Mouse (Mus musculus): ENCODE results near the gene Ube2l3. TPM values are rescaled to one million over a fixed set of nuclear protein-coding genes. Genes with fewer than 3 reads are reported as not detected.
A peak's percentile ranks its signal among the peaks of the same experiment; 100 is the strongest.

The Ube2l3 gene
- polyA plus RNA-seq, 1 experiment from 2014 or later = 313 TPM

DNA sequence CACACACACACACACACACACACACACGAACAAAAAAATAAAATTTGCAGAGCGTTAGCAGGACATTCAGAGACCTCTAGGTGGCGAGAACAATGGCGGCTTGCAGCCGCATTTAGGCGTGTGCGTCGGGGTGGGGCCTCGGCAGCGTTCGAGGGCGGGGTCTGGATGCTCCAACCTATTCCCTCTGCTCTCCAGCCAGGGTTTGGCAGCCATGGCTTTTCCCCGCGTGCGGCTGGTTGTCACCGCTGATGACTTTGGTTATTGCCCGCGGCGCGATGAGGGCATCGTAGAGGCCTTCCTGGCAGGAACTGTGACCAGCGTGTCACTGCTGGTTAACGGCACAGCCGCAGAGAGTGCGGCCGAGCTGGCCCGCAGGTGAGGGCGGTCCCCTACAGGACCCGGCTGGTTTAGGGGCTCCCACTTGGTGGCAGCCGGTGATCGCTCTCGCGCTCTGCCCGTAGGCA, 55.6 kb downstream of the Ube2l3 start, which contains the start of gene Ccdc116:
TSS of gene Ccdc116 (minus strand) at position 458 of the 464 bp plus-strand sequence.
- peak within 1 kb of the TSS; percentile 100 for H3K4me2 ChIP-seq
- H3K9ac ChIP-seq (ENCODE audit: low read depth, low read length) = peak within 1 kb of the TSS; percentile 70
- peaks cover 11% of the 10 kb centered on the region for H3K4me1 ChIP-seq (ENCODE audit: control insufficient read depth, insufficient read depth, low read length)
- peak; percentile 66 for ATAC-seq (replicated peaks; ENCODE audit: insufficient number of reproducible peaks, low FRiP score, low TSS enrichment)
- peak within 1 kb of the TSS; percentile 61 for H3K4me3 ChIP-seq (ENCODE audit: low read depth, low read length)
- under 1% methylated on average over 34 of the region's 34 CpGs for WGBS (ENCODE audit: insufficient replicate concordance)
- no peak within 1 kb of the TSS for H3K27ac ChIP-seq (ENCODE audit: low read depth, low read length)
- H3K27me3 ChIP-seq (ENCODE audit: control insufficient read depth, insufficient read depth, low read length) = peaks cover 3% of the 10 kb centered on the region; the same call in 1 of the 2 replicates
- H3K36me3 ChIP-seq (ENCODE audit: control insufficient read depth, insufficient read depth, low read length) = no peaks in the 10 kb centered on the region
- H3K9me3 ChIP-seq (replicated peaks; ENCODE audit: control insufficient read depth, low read length) = no peaks in the 10 kb centered on the region

DNA sequence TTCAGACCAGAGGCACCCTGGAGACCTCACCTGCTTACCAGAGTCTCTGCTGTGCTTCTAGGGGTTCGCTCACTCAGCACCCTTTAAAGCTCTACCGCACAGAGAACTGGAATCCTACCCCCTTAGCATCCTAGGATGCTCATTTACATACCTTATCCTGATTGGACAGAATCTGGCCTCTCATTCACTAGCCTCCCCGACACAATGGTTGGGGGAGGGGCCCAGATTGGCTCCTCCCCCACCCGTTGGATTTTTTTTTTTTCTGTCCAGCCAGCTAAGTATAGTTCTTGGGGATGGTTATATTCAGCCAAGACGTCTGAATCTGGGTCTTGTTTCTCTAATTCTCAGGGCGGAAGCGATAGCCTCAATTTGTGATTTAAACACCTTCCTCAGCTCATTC, 58.1 kb downstream of the Ube2l3 start, which contains the start of gene Ydjc:
TSS of gene Ydjc (plus strand) at position 283 of the 400 bp plus-strand sequence.
- Histone ChIP-seq H3K4me2 (no peak within 1 kb of the TSS), H3K4me3 (ENCODE audit: low read depth, low read length) (no peak within 1 kb of the TSS), H3K27me3 (ENCODE audit: control insufficient read depth, insufficient read depth, low read length) (peaks cover 3% of the 10 kb centered on the region; the same call in 1 of the 2 replicates), H3K9me3 (replicated peaks; ENCODE audit: control insufficient read depth, low read length) (no peaks in the 10 kb centered on the region), H3K4me1 (ENCODE audit: control insufficient read depth, insufficient read depth, low read length) (peaks cover 11% of the 10 kb centered on the region), H3K36me3 (ENCODE audit: control insufficient read depth, insufficient read depth, low read length) (no peaks in the 10 kb centered on the region), H3K27ac (ENCODE audit: low read depth, low read length) (no peak within 1 kb of the TSS), H3K9ac (ENCODE audit: low read depth, low read length) (no peak within 1 kb of the TSS)
- WGBS (ENCODE audit: insufficient replicate concordance) = 18% methylated on average over 7 of the region's 7 CpGs
- no peak for ATAC-seq (replicated peaks; ENCODE audit: insufficient number of reproducible peaks, low FRiP score, low TSS enrichment)

- H3K4me3 ChIP-seq (ENCODE audit: low read depth, low read length) = no peak overlapping the region
- no peaks in the 10 kb centered on the region for H3K27me3 ChIP-seq (ENCODE audit: control insufficient read depth, insufficient read depth, low read length)
- H3K27ac ChIP-seq (ENCODE audit: low read depth, low read length) = no peak overlapping the region
- ATAC-seq (replicated peaks; ENCODE audit: insufficient number of reproducible peaks, low FRiP score, low TSS enrichment) = no peak
- WGBS (ENCODE audit: insufficient replicate concordance) = 78% methylated on average over 15 of the region's 15 CpGs
- H3K4me1 ChIP-seq (ENCODE audit: control insufficient read depth, insufficient read depth, low read length) = peaks cover 5% of the 10 kb centered on the region; the same call in 1 of the 2 replicates
- H3K4me2 ChIP-seq = no peak overlapping the region
- no peaks in the 10 kb centered on the region for H3K9me3 ChIP-seq (replicated peaks; ENCODE audit: control insufficient read depth, low read length)
- H3K36me3 ChIP-seq (ENCODE audit: control insufficient read depth, insufficient read depth, low read length) = no peaks in the 10 kb centered on the region
- H3K9ac ChIP-seq (ENCODE audit: low read depth, low read length) = no peak overlapping the region
Observed at GRCm38 (mm10) chr16:17137355-17137754, 65.1 kb downstream of the Ube2l3 start.

GRCm38 (mm10) chr16:17132906-17133200, 69.6 kb downstream of the Ube2l3 start:
- peak overlapping the region; percentile 84 for H3K4me3 ChIP-seq (ENCODE audit: low read depth, low read length)
- H3K36me3 ChIP-seq (ENCODE audit: control insufficient read depth, insufficient read depth, low read length) = no peaks in the 10 kb centered on the region
- H3K27ac ChIP-seq (ENCODE audit: low read depth, low read length) = peak overlapping the region; percentile 46; the same call in 1 of the 2 replicates
- H3K9me3 ChIP-seq (replicated peaks; ENCODE audit: control insufficient read depth, low read length) = no peaks in the 10 kb centered on the region
- no peaks in the 10 kb centered on the region for H3K27me3 ChIP-seq (ENCODE audit: control insufficient read depth, insufficient read depth, low read length)
- no peak for ATAC-seq (replicated peaks; ENCODE audit: insufficient number of reproducible peaks, low FRiP score, low TSS enrichment)
- peaks cover 16% of the 10 kb centered on the region for H3K4me1 ChIP-seq (ENCODE audit: control insufficient read depth, insufficient read depth, low read length)
- WGBS (ENCODE audit: insufficient replicate concordance) = 50% methylated on average over 7 of the region's 7 CpGs
- peak overlapping the region; percentile 65 for H3K9ac ChIP-seq (ENCODE audit: low read depth, low read length)
- peak overlapping the region; percentile 95 for H3K4me2 ChIP-seq

- H3K9ac ChIP-seq (ENCODE audit: low read depth, low read length) = peak within 1 kb of the TSS; percentile 82
- under 1% methylated on average over 47 of the region's 47 CpGs for WGBS (ENCODE audit: insufficient replicate concordance)
- H3K36me3 ChIP-seq (ENCODE audit: control insufficient read depth, insufficient read depth, low read length) = no peaks in the 10 kb centered on the region
- peak within 1 kb of the TSS; percentile 84 for H3K4me3 ChIP-seq (ENCODE audit: low read depth, low read length)
- ATAC-seq (replicated peaks; ENCODE audit: insufficient number of reproducible peaks, low FRiP score, low TSS enrichment) = peak; percentile 96
- H3K27ac ChIP-seq (ENCODE audit: low read depth, low read length) = peak within 1 kb of the TSS; percentile 50
- H3K4me2 ChIP-seq = peak within 1 kb of the TSS; percentile 95
- H3K27me3 ChIP-seq (ENCODE audit: control insufficient read depth, insufficient read depth, low read length) = no peaks in the 10 kb centered on the region
- peaks cover 16% of the 10 kb centered on the region for H3K4me1 ChIP-seq (ENCODE audit: control insufficient read depth, insufficient read depth, low read length)
- no peaks in the 10 kb centered on the region for H3K9me3 ChIP-seq (replicated peaks; ENCODE audit: control insufficient read depth, low read length)
Observed at GRCm38 (mm10) chr16:17132089-17132905, 70.2 kb downstream of the Ube2l3 start, which contains the start of gene Sdf2l1. TSS of gene Sdf2l1 (minus strand) at chr16:17132383.

DNA sequence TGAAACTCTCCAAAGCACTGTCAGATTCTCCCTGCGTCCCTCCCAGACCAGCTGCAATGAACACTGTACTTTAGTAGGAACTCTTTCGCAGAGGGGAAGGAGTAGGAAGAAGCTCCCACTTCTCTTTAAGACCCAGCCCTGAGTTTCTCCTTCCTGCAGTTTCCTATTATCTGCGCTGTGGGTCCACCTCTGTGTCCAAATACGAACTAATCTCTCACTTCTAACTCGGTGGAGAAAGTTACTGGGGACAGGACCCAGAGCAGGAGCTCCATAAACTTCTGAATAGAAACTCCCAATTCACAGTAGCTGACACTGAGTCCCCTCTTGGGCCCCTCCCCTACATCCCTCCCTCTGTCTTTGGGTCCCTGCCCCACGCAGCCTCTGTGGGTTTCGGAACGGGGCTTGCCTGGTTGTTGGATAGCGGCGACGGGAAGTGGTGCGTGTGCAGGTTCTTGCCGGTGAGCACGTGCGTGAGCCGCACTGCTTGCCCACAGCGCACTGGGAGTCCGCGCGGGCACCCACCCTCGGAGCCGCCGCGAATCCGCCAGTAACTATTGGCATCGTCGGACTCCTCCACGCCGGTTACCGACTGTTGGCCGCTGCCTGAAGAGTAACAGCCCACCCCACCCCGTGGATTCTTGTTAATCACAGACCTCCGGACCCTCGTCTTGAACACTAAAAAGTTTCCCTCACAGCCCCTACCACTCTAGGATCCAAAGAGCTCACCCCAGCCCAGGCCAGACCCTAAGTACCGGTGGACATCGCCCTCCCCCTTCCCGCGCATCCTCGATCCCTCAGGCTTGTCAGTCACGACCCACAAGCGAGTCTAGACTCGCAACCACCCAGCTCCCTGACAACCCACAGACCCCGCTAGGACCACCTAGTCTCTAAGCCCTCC, 71.0 kb downstream of the Ube2l3 start:
- Histone ChIP-seq H3K4me2 (peak overlapping the region; percentile 95), H3K9ac (ENCODE audit: low read depth, low read length) (peak overlapping the region; percentile 82), H3K36me3 (ENCODE audit: control insufficient read depth, insufficient read depth, low read length) (no peaks in the 10 kb centered on the region), H3K27ac (ENCODE audit: low read depth, low read length) (peak overlapping the region; percentile 50; the same call in 1 of the 2 replicates), H3K4me3 (ENCODE audit: low read depth, low read length) (peak overlapping the region; percentile 84), H3K27me3 (ENCODE audit: control insufficient read depth, insufficient read depth, low read length) (no peaks in the 10 kb centered on the region), H3K4me1 (ENCODE audit: control insufficient read depth, insufficient read depth, low read length) (peaks cover 16% of the 10 kb centered on the region), H3K9me3 (replicated peaks; ENCODE audit: control insufficient read depth, low read length) (no peaks in the 10 kb centered on the region)
- ATAC-seq (replicated peaks; ENCODE audit: insufficient number of reproducible peaks, low FRiP score, low TSS enrichment) = no peak
- 3% methylated on average over 43 of the region's 43 CpGs for WGBS (ENCODE audit: insufficient replicate concordance)

DNA sequence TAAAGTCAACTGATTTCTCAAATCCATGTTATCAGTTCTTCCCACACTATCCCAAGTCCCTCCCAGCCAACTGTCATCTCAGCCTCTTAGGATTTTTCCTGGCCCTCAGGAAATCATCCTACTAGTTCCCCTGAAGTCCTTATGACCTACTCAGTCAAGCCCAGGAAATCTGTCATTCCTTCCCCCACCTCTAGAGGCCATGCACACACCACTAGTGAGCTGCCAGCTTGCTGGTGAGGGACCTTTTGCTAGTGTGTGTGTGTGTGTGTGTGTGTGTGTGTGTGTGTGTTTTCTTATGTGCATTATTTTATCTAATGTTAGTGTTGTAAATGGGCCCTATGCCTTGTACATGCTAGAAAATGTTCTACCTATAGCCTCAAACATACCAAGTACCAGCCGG, 75.2 kb downstream of the Ube2l3 start:
- no peak overlapping the region for H3K9ac ChIP-seq (ENCODE audit: low read depth, low read length)
- peaks cover 20% of the 10 kb centered on the region for H3K4me1 ChIP-seq (ENCODE audit: control insufficient read depth, insufficient read depth, low read length)
- no peak overlapping the region for H3K4me3 ChIP-seq (ENCODE audit: low read depth, low read length)
- ATAC-seq (replicated peaks; ENCODE audit: insufficient number of reproducible peaks, low FRiP score, low TSS enrichment) = no peak
- H3K27me3 ChIP-seq (ENCODE audit: control insufficient read depth, insufficient read depth, low read length) = no peaks in the 10 kb centered on the region
- no peaks in the 10 kb centered on the region for H3K9me3 ChIP-seq (replicated peaks; ENCODE audit: control insufficient read depth, low read length)
- H3K27ac ChIP-seq (ENCODE audit: low read depth, low read length) = no peak overlapping the region
- 93% methylated on average over 1 of the region's 1 CpGs for WGBS (ENCODE audit: insufficient replicate concordance)
- no peak overlapping the region for H3K4me2 ChIP-seq
- H3K36me3 ChIP-seq (ENCODE audit: control insufficient read depth, insufficient read depth, low read length) = peaks cover 3% of the 10 kb centered on the region; the same call in 1 of the 2 replicates

DNA sequence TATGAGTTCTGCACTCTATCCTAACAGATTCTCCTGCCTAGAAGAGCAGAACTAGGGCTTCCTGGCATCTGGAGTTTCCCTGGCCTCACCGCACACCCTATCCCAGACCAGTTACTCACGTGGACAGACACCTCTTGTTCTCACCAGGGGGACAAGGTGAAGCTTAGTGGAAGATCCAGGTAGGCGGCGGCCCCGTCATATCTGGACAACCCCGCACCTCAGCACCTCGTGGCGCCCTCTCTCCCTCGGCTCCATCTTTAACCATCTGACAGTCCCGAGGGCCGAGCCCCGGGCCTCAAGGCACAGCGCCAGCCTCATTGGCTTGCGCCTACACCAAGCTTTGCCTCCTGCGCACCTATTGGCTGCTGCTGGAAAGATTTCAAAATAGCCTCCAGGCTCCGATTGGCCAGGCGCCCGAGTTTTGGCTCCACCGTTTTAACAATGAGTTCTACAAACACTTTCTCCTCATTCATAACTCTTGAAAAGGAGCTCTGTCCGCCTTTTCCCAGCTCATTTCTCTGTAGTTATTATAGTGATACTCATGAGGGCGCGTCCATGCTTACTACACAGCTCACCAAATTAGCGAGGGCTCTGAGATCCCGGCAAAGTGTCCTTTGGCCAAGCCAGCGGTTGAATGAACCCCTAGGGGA, 77.5 kb downstream of the Ube2l3 start, which contains the start of gene 2610318N02Rik:
TSS of gene 2610318N02Rik (minus strand) at position 297 of the 650 bp plus-strand sequence.
- Histone ChIP-seq H3K27ac (ENCODE audit: low read depth, low read length) (peak within 1 kb of the TSS; percentile 43), H3K4me3 (ENCODE audit: low read depth, low read length) (peak within 1 kb of the TSS; percentile 63), H3K9me3 (replicated peaks; ENCODE audit: control insufficient read depth, low read length) (no peaks in the 10 kb centered on the region), H3K36me3 (ENCODE audit: control insufficient read depth, insufficient read depth, low read length) (peaks cover 3% of the 10 kb centered on the region), H3K9ac (ENCODE audit: low read depth, low read length) (peak within 1 kb of the TSS; percentile 83), H3K4me1 (ENCODE audit: control insufficient read depth, insufficient read depth, low read length) (peaks cover 9% of the 10 kb centered on the region), H3K27me3 (ENCODE audit: control insufficient read depth, insufficient read depth, low read length) (no peaks in the 10 kb centered on the region), H3K4me2 (peak within 1 kb of the TSS; percentile 82)
- peak; percentile 90 for ATAC-seq (replicated peaks; ENCODE audit: insufficient number of reproducible peaks, low FRiP score, low TSS enrichment)
- WGBS (ENCODE audit: insufficient replicate concordance) = under 1% methylated on average over 25 of the region's 25 CpGs
